Mouse (Mus musculus) hindbrain, embryonic 13.5 days (tissue): ENCODE measurements at regions not wholly inside any gene's neighbourhood (a gene's known extent, or its start where the extent isn't known, plus 50 kb on each side); places are given as distances from the start of the nearest gene placed in this dataset.

ENCODE experiments used
- ATAC-seq: fragments of 200-750 bp; cut with Nextera tagmentation; 2 replicates; pipeline ENCODE4 v1.8.0; 2017; ENCODE audit warnings: moderate TSS enrichment; ENCODE audit not compliant: low FRiP score
- H3K27ac ChIP-seq: fragments of 300-500 bp; sonication (generic); 2 replicates; pipeline ENCODE4 v1.5.1; 2015; ENCODE audit warnings: inconsistent platforms, mild to moderate bottlenecking, moderate library complexity
- H3K27me3 ChIP-seq: fragments of 300-500 bp; sonication (generic); 2 replicates; pipeline ENCODE4 v1.6.1; 2015; ENCODE audit warnings: mild to moderate bottlenecking, inconsistent platforms
- H3K36me3 ChIP-seq: fragments of 300-500 bp; sonication (generic); 2 replicates; pipeline ENCODE4 v1.6.1; 2015; ENCODE audit warnings: mild to moderate bottlenecking, inconsistent platforms
- H3K4me1 ChIP-seq: fragments of 300-500 bp; sonication (generic); replicated peaks from 2 replicates; pipeline ENCODE4 v1.6.1; 2015; ENCODE audit warnings: inconsistent platforms
- H3K4me2 ChIP-seq: fragments of 300-500 bp; sonication (generic); 2 replicates; pipeline ENCODE4 v1.6.1; 2015; ENCODE audit warnings: inconsistent platforms, mild to moderate bottlenecking, moderate library complexity
- H3K4me3 ChIP-seq: fragments of 300-500 bp; sonication (generic); 2 replicates; pipeline ENCODE4 v1.5.1; 2015; ENCODE audit warnings: mild to moderate bottlenecking, inconsistent platforms
- H3K9ac ChIP-seq: fragments of 300-500 bp; sonication (generic); 2 replicates; pipeline ENCODE4 v1.6.1; 2015; ENCODE audit warnings: mild to moderate bottlenecking, inconsistent platforms
- H3K9me3 ChIP-seq: fragments of 300-500 bp; sonication (generic); 2 replicates; pipeline ENCODE4 v1.6.1; 2016; ENCODE audit warnings: inconsistent platforms
- WGBS: fragments of 180-500 bp; shearing (Covaris S2); methylation state at CpG from one replicate; pipeline ENCODE4 v1.1.7; 2015; 5-methylcytosine and 5-hydroxymethylcytosine counted together

- 95% methylated on average over 10 of the region's 10 CpGs for WGBS
- no peaks in the 10 kb centered on the region for H3K36me3 ChIP-seq
- H3K27ac ChIP-seq: no peak overlapping the region
- H3K9me3 ChIP-seq: no peaks in the 10 kb centered on the region
- H3K4me2 ChIP-seq: no peak overlapping the region
- H3K4me1 ChIP-seq: peaks cover 13% of the 10 kb centered on the region
- no peak overlapping the region for H3K4me3 ChIP-seq
- ATAC-seq: no peak
- H3K27me3 ChIP-seq: no peaks in the 10 kb centered on the region
- no peak overlapping the region for H3K9ac ChIP-seq
Measured at GRCm38 (mm10) chr4:40047846-40048245, 95.0 kb upstream of the Aco1 start.

GRCm38 (mm10) chr4:40049086-40049485, 93.8 kb upstream of the Aco1 start:
- Histone ChIP-seq H3K9me3 (no peaks in the 10 kb centered on the region), H3K9ac (no peak overlapping the region), H3K27me3 (no peaks in the 10 kb centered on the region), H3K4me3 (no peak overlapping the region), H3K36me3 (no peaks in the 10 kb centered on the region), H3K27ac (no peak overlapping the region), H3K4me2 (no peak overlapping the region), H3K4me1 (peaks cover 13% of the 10 kb centered on the region)
- no peak for ATAC-seq
- 54% methylated on average over 6 of the region's 6 CpGs for WGBS

GRCm38 (mm10) chr4:40051848-40052247, 91.0 kb upstream of the Aco1 start:
- H3K9me3 ChIP-seq: no peaks in the 10 kb centered on the region
- 79% methylated on average over 4 of the region's 4 CpGs for WGBS
- peaks cover 13% of the 10 kb centered on the region for H3K4me1 ChIP-seq
- H3K27me3 ChIP-seq: no peaks in the 10 kb centered on the region
- no peak for ATAC-seq
- no peak overlapping the region for H3K9ac ChIP-seq
- H3K4me2 ChIP-seq: no peak overlapping the region
- no peak overlapping the region for H3K27ac ChIP-seq
- H3K4me3 ChIP-seq: no peak overlapping the region
- no peaks in the 10 kb centered on the region for H3K36me3 ChIP-seq

GRCm38 (mm10) chr4:40053391-40053790, 89.5 kb upstream of the Aco1 start:
- WGBS: 93% methylated on average over 2 of the region's 2 CpGs

GRCm38 (mm10) chr4:40063751-40064456, 79.0 kb upstream of the Aco1 start:
- no peaks in the 10 kb centered on the region for H3K9me3 ChIP-seq
- no peak overlapping the region for H3K27ac ChIP-seq
- WGBS: 80% methylated on average over 3 of the region's 3 CpGs
- H3K9ac ChIP-seq: no peak overlapping the region
- ATAC-seq: peak; percentile 69
- H3K36me3 ChIP-seq: no peaks in the 10 kb centered on the region
- no peaks in the 10 kb centered on the region for H3K27me3 ChIP-seq
- H3K4me3 ChIP-seq: no peak overlapping the region
- H3K4me2 ChIP-seq: no peak overlapping the region
- H3K4me1 ChIP-seq: no peaks in the 10 kb centered on the region

More at GRCm38 (mm10) chr4:40053391-40053790, 89.5 kb upstream of the Aco1 start:
- no peak for ATAC-seq
- H3K9me3 ChIP-seq: no peaks in the 10 kb centered on the region
- H3K27ac ChIP-seq: no peak overlapping the region
- no peaks in the 10 kb centered on the region for H3K27me3 ChIP-seq
- no peak overlapping the region for H3K4me3 ChIP-seq
- peaks cover 13% of the 10 kb centered on the region for H3K4me1 ChIP-seq
- no peaks in the 10 kb centered on the region for H3K36me3 ChIP-seq
- H3K9ac ChIP-seq: no peak overlapping the region
- H3K4me2 ChIP-seq: no peak overlapping the region

- Histone ChIP-seq H3K4me3 (no peak overlapping the region), H3K4me2 (no peak overlapping the region), H3K36me3 (no peaks in the 10 kb centered on the region), H3K27me3 (no peaks in the 10 kb centered on the region), H3K9ac (no peak overlapping the region), H3K27ac (no peak overlapping the region), H3K9me3 (no peaks in the 10 kb centered on the region), H3K4me1 (no peaks in the 10 kb centered on the region)
- 60% methylated on average over 9 of the region's 9 CpGs for WGBS
- peak; percentile 78 for ATAC-seq
Measured at GRCm38 (mm10) chr4:40064457-40064836, 78.4 kb upstream of the Aco1 start.

- Histone ChIP-seq H3K36me3 (no peaks in the 10 kb centered on the region), H3K4me2 (no peak overlapping the region), H3K9me3 (no peaks in the 10 kb centered on the region), H3K4me3 (no peak overlapping the region), H3K27ac (no peak overlapping the region), H3K4me1 (no peaks in the 10 kb centered on the region; the same call in 1 of the 2 replicates), H3K27me3 (no peaks in the 10 kb centered on the region), H3K9ac (no peak overlapping the region)
- ATAC-seq: no peak
- 70% methylated on average over 4 of the region's 4 CpGs for WGBS
Measured at GRCm38 (mm10) chr4:40070959-40071634, 71.8 kb upstream of the Aco1 start.

GRCm38 (mm10) chr4:40081035-40081434, 61.8 kb upstream of the Aco1 start:
- WGBS: 60% methylated on average over 3 of the region's 3 CpGs
- no peak overlapping the region for H3K27ac ChIP-seq

GRCm38 (mm10) chr4:40090295-40090694, 52.6 kb upstream of the Aco1 start:
- Histone ChIP-seq H3K36me3 (no peaks in the 10 kb centered on the region), H3K4me1 (no peaks in the 10 kb centered on the region), H3K27ac (no peak overlapping the region), H3K9me3 (no peaks in the 10 kb centered on the region), H3K27me3 (no peaks in the 10 kb centered on the region), H3K4me3 (no peak overlapping the region), H3K4me2 (no peak overlapping the region), H3K9ac (no peak overlapping the region)
- 75% methylated on average over 5 of the region's 5 CpGs for WGBS
- ATAC-seq: no peak

More at GRCm38 (mm10) chr4:40081035-40081434, 61.8 kb upstream of the Aco1 start:
- Histone ChIP-seq H3K4me2 (no peak overlapping the region), H3K27me3 (no peaks in the 10 kb centered on the region), H3K9ac (no peak overlapping the region), H3K4me1 (no peaks in the 10 kb centered on the region), H3K9me3 (no peaks in the 10 kb centered on the region), H3K4me3 (no peak overlapping the region), H3K36me3 (no peaks in the 10 kb centered on the region)
- no peak for ATAC-seq
